Mouse (Mus musculus): ENCODE measurements at regions not wholly inside any gene's neighbourhood (a gene's known extent, or its start where the extent isn't known, plus 50 kb on each side); places are given as distances from the start of the nearest gene placed in this dataset.

- Histone ChIP-seq H3K36me3 (ENCODE audit: insufficient read depth) (no peaks in the 10 kb centered on the region), H3K4me1 (ENCODE audit: insufficient read depth) (no peaks in the 10 kb centered on the region), H3K27ac (ENCODE audit: low read depth) (no peak overlapping the region), H3K9me3 (ENCODE audit: low read depth, low read length) (no peaks in the 10 kb centered on the region), H3K4me3 (ENCODE audit: low read depth, low read length) (no peak overlapping the region), H3K4me2 (peak overlapping the region; percentile 16; the same call in 1 of the 2 replicates), H3K27me3 (ENCODE audit: insufficient read depth, low read length) (no peaks in the 10 kb centered on the region), H3K9ac (no peak overlapping the region)
- ATAC-seq (ENCODE audit: insufficient read depth) (peak; percentile 76), DNase-seq (no peak)
- no peak for TF ChIP-seq CTCF (IDR thresholded peaks at IDR 0.05; ENCODE audit: low read depth)
- WGBS = 30% methylated on average over 9 of the region's 9 CpGs
Observed at GRCm38 (mm10) chr13:107619430-107619927, 424.8 kb upstream of the Smim15 start.

- Histone ChIP-seq H3K4me3 (ENCODE audit: low read depth, low read length) (no peak overlapping the region), H3K9me3 (ENCODE audit: low read depth, low read length) (no peaks in the 10 kb centered on the region), H3K9ac (no peak overlapping the region), H3K27ac (ENCODE audit: low read depth) (no peak overlapping the region), H3K4me2 (no peak overlapping the region), H3K27me3 (ENCODE audit: insufficient read depth, low read length) (no peaks in the 10 kb centered on the region), H3K4me1 (ENCODE audit: insufficient read depth) (no peaks in the 10 kb centered on the region), H3K36me3 (ENCODE audit: insufficient read depth) (no peaks in the 10 kb centered on the region)
- peak; percentile 20 for DNase-seq
- ATAC-seq (ENCODE audit: insufficient read depth) = peak; percentile 44
- 47% methylated on average over 15 of the region's 15 CpGs for WGBS
- TF ChIP-seq CTCF (IDR thresholded peaks at IDR 0.05; ENCODE audit: low read depth) = no peak
Observed at GRCm38 (mm10) chr13:107618796-107619429, 425.3 kb upstream of the Smim15 start.

GRCm38 (mm10) chr13:107618369-107618771 is 425.9 kb upstream of the Smim15 start:
- ATAC-seq (ENCODE audit: insufficient read depth) (no peak), DNase-seq (no peak)
- Histone ChIP-seq H3K4me2 (no peak overlapping the region), H3K36me3 (ENCODE audit: insufficient read depth) (no peaks in the 10 kb centered on the region), H3K27me3 (ENCODE audit: insufficient read depth, low read length) (no peaks in the 10 kb centered on the region), H3K4me1 (ENCODE audit: insufficient read depth) (no peaks in the 10 kb centered on the region), H3K27ac (ENCODE audit: low read depth) (no peak overlapping the region), H3K4me3 (ENCODE audit: low read depth, low read length) (no peak overlapping the region), H3K9ac (no peak overlapping the region), H3K9me3 (ENCODE audit: low read depth, low read length) (no peaks in the 10 kb centered on the region)
- no peak for TF ChIP-seq CTCF (IDR thresholded peaks at IDR 0.05; ENCODE audit: low read depth)
- WGBS = 40% methylated on average over 8 of the region's 8 CpGs

GRCm38 (mm10) chr13:107617582-107617981 is 426.7 kb upstream of the Smim15 start:
- Histone ChIP-seq H3K27ac (ENCODE audit: low read depth) (no peak overlapping the region), H3K4me1 (ENCODE audit: insufficient read depth) (no peaks in the 10 kb centered on the region), H3K4me3 (ENCODE audit: low read depth, low read length) (no peak overlapping the region), H3K9me3 (ENCODE audit: low read depth, low read length) (no peaks in the 10 kb centered on the region), H3K27me3 (ENCODE audit: insufficient read depth, low read length) (no peaks in the 10 kb centered on the region), H3K9ac (no peak overlapping the region), H3K36me3 (ENCODE audit: insufficient read depth) (no peaks in the 10 kb centered on the region), H3K4me2 (no peak overlapping the region)
- DNase-seq (no peak), ATAC-seq (ENCODE audit: insufficient read depth) (no peak)
- TF ChIP-seq CTCF (IDR thresholded peaks at IDR 0.05; ENCODE audit: low read depth) = no peak
- WGBS = 63% methylated on average over 2 of the region's 2 CpGs

GRCm38 (mm10) chr13:107616775-107617174 is 427.5 kb upstream of the Smim15 start:
- Histone ChIP-seq H3K9ac (no peak overlapping the region), H3K27me3 (ENCODE audit: insufficient read depth, low read length) (no peaks in the 10 kb centered on the region), H3K27ac (ENCODE audit: low read depth) (no peak overlapping the region), H3K4me1 (ENCODE audit: insufficient read depth) (no peaks in the 10 kb centered on the region), H3K36me3 (ENCODE audit: insufficient read depth) (no peaks in the 10 kb centered on the region), H3K4me3 (ENCODE audit: low read depth, low read length) (no peak overlapping the region), H3K9me3 (ENCODE audit: low read depth, low read length) (no peaks in the 10 kb centered on the region), H3K4me2 (no peak overlapping the region)
- no peak for TF ChIP-seq CTCF (IDR thresholded peaks at IDR 0.05; ENCODE audit: low read depth)
- ATAC-seq (ENCODE audit: insufficient read depth) (no peak), DNase-seq (no peak)
- WGBS = 70% methylated on average over 4 of the region's 4 CpGs

GRCm38 (mm10) chr13:107608996-107609503 is 435.2 kb upstream of the Smim15 start:
- no peak for TF ChIP-seq CTCF (IDR thresholded peaks at IDR 0.05; ENCODE audit: low read depth)
- Histone ChIP-seq H3K36me3 (ENCODE audit: insufficient read depth) (no peaks in the 10 kb centered on the region), H3K4me2 (no peak overlapping the region), H3K4me1 (ENCODE audit: insufficient read depth) (no peaks in the 10 kb centered on the region), H3K9ac (no peak overlapping the region), H3K9me3 (ENCODE audit: low read depth, low read length) (no peaks in the 10 kb centered on the region), H3K27ac (ENCODE audit: low read depth) (no peak overlapping the region), H3K4me3 (ENCODE audit: low read depth, low read length) (no peak overlapping the region), H3K27me3 (ENCODE audit: insufficient read depth, low read length) (no peaks in the 10 kb centered on the region)
- 68% methylated on average over 3 of the region's 3 CpGs for WGBS
- ATAC-seq (ENCODE audit: insufficient read depth) (no peak), DNase-seq (no peak)

GRCm38 (mm10) chr13:107607294-107607693 is 437.0 kb upstream of the Smim15 start:
- Histone ChIP-seq H3K9me3 (ENCODE audit: low read depth, low read length) (no peaks in the 10 kb centered on the region), H3K27me3 (ENCODE audit: insufficient read depth, low read length) (no peaks in the 10 kb centered on the region), H3K4me3 (ENCODE audit: low read depth, low read length) (no peak overlapping the region), H3K27ac (ENCODE audit: low read depth) (no peak overlapping the region), H3K4me2 (no peak overlapping the region), H3K9ac (no peak overlapping the region), H3K4me1 (ENCODE audit: insufficient read depth) (no peaks in the 10 kb centered on the region), H3K36me3 (ENCODE audit: insufficient read depth) (no peaks in the 10 kb centered on the region)
- no peak for TF ChIP-seq CTCF (IDR thresholded peaks at IDR 0.05; ENCODE audit: low read depth)
- DNase-seq (peak; percentile 25), ATAC-seq (ENCODE audit: insufficient read depth) (no peak)
- 68% methylated on average over 4 of the region's 4 CpGs for WGBS

Data from lung, embryonic 14.5 days (tissue).